Comparison of ENCODE assay signal across 21 mouse cellular contexts in genomic region chr2:120980861-120981260, GRCm38 (mm10). TPM values are rescaled to one million over a fixed set of nuclear protein-coding genes. Genes with fewer than 3 reads are reported as not detected.
A peak's percentile ranks its signal among the peaks of the same experiment; 100 is the strongest.
DNase-seq lines count a peak whose midpoint lies in the region; TF ChIP-seq lines count a peak whose summit lies in the region.
"Had no signal": no experiment of that assay in that cellular context is flagged by ENCODE, and none has a peak within 500 bp of the region (broad histone marks: within the 10 kb centered on the region; RNA-seq: fewer than 3 reads in every experiment).

No protein-coding gene starts in this region.

- intact Hi-C loops in left cerebral cortex, postnatal 10 days (cut with DNase I), result no loop called here

- peak overlapping the region; percentile 56 for H3K4me2 ChIP-seq in myocyte (ENCODE audit: low read depth)
- H3K4me2 ChIP-seq: embryonic facial prominence, embryonic 12.5 days; forebrain, embryonic 12.5 days; heart, embryonic 13.5 days; hindbrain, embryonic 14.5 days; intestine, embryonic 15.5 days had no signal

- peaks cover 6% of the 10 kb centered on the region for H3K79me2 ChIP-seq in C2C12 (ENCODE audit: control insufficient read depth, insufficient read depth)
- H3K79me2 ChIP-seq in myocyte (ENCODE audit: control insufficient read depth, insufficient read depth), result no peaks in the 10 kb centered on the region

- peak; percentile 7 for DNase-seq in cerebellum, adult 9-10 months
- no peak for DNase-seq in cerebellum, adult 18-20 months
- DNase-seq in NIH3T3 (ENCODE audit: low read depth), result peak; percentile 40
- DNase-seq in left cerebral cortex, postnatal 10 days (ENCODE audit: extremely low spot score in 1 of 2, low spot score in 2 of 2), result no peak
- no peak for DNase-seq in embryo, embryonic 11 days
- DNase-seq: adrenal gland, adult 2 months; adrenal gland, postnatal 25 days; cerebellum, adult 2 months; cerebellum, postnatal 14 days; forebrain, postnatal 0 days; gastrocnemius, postnatal 36 days; heart, postnatal 4 days; kidney, adult 18-20 months had no signal

- H3K4me3 ChIP-seq in C2C12 (ENCODE audit: insufficient read depth, poor library complexity, severe bottlenecking) (no peak overlapping the region), myocyte (no peak overlapping the region)
- H3K4me3 ChIP-seq: embryonic facial prominence, embryonic 12.5 days; forebrain, embryonic 12.5 days; heart, embryonic 13.5 days; intestine, embryonic 15.5 days had no signal

- H3K27me3 ChIP-seq in C2C12 (ENCODE audit: control insufficient read depth, insufficient read depth, insufficient read length) (no peaks in the 10 kb centered on the region), myocyte (ENCODE audit: control insufficient read depth, insufficient read depth, insufficient read length) (no peaks in the 10 kb centered on the region)
- H3K27me3 ChIP-seq: forebrain, embryonic 12.5 days; heart, embryonic 13.5 days; intestine, embryonic 15.5 days had no signal

- TF ChIP-seq CTCF in C2C12 (IDR thresholded peaks at IDR 0.05; ENCODE audit: control insufficient read depth, insufficient read depth, insufficient read length), result no peak

- TF ChIP-seq POLR2A in myocyte (IDR thresholded peaks at IDR 0.05; ENCODE audit: insufficient read length, low read depth), result no peak

- H3K36me3 ChIP-seq in C2C12 (ENCODE audit: control insufficient read depth, insufficient read depth) (no peaks in the 10 kb centered on the region), myocyte (ENCODE audit: control insufficient read depth, insufficient read depth) (no peaks in the 10 kb centered on the region)
- H3K36me3 ChIP-seq: embryonic facial prominence, embryonic 12.5 days; forebrain, embryonic 12.5 days; heart, embryonic 13.5 days; intestine, embryonic 15.5 days had no signal

- H3ac ChIP-seq in C2C12 (ENCODE audit: control insufficient read depth, insufficient read length, low read depth) (no peak overlapping the region), myocyte (ENCODE audit: control insufficient read depth, insufficient read length) (no peak overlapping the region)

- H3K79me3 ChIP-seq in C2C12 (ENCODE audit: low read depth), result no peaks in the 10 kb centered on the region

TF ChIP-seq in C2C12, 6 proteins besides CTCF, POLR2A, EP300 and RAD21:
- TF ChIP-seq CEBPB (IDR thresholded peaks at IDR 0.05; ENCODE audit: low read depth) (peak; percentile 23), FOSL1 (IDR thresholded peaks at IDR 0.05; ENCODE audit: insufficient read depth, low read length, poor library complexity, severe bottlenecking) (peak; percentile 40), MYOD1 (IDR thresholded peaks at IDR 0.05; ENCODE audit: control insufficient read depth, insufficient read length, low read depth) (no peak), MAX (IDR thresholded peaks at IDR 0.05) (no peak), MYOG (IDR thresholded peaks at IDR 0.05; ENCODE audit: control insufficient read depth, extremely low read depth, insufficient read length) (no peak), USF1 (IDR thresholded peaks at IDR 0.05; ENCODE audit: low read depth) (peak; percentile 16)
TF ChIP-seq in C2C12: peak in this region for 3.

TF ChIP-seq in myocyte, 11 proteins besides CTCF, POLR2A, EP300 and RAD21:
- TF ChIP-seq CEBPB (IDR thresholded peaks at IDR 0.05; ENCODE audit: insufficient read depth, poor library complexity, severe bottlenecking), result no peak
- no peak for TF ChIP-seq MAX (IDR thresholded peaks at IDR 0.05; ENCODE audit: low read depth)
- TF ChIP-seq MYOD1 (IDR thresholded peaks at IDR 0.05; ENCODE audit: control insufficient read depth in 1 of 3, insufficient read length in 2 of 3, low read depth in 2 of 3), result no peak
- TF ChIP-seq TCF3 (IDR thresholded peaks at IDR 0.05; ENCODE audit: insufficient read length, low read depth), result no peak
- no peak for TF ChIP-seq POLR2AphosphoS2 (IDR thresholded peaks at IDR 0.05; ENCODE audit: insufficient read length, low read depth)
- no peak for TF ChIP-seq MYOG (IDR thresholded peaks at IDR 0.05; ENCODE audit: control insufficient read depth in 1 of 3, insufficient read depth in 1 of 3, insufficient read length in 2 of 3, low read depth in 2 of 3)
- no peak for TF ChIP-seq E2F4 (IDR thresholded peaks at IDR 0.05; ENCODE audit: insufficient read depth)
- no peak for TF ChIP-seq TCF12 (IDR thresholded peaks at IDR 0.05; ENCODE audit: insufficient read depth, poor library complexity, severe bottlenecking)
- no peak for TF ChIP-seq REST (IDR thresholded peaks at IDR 0.05; ENCODE audit: insufficient read depth, insufficient read length)
- TF ChIP-seq USF1 (IDR thresholded peaks at IDR 0.05; ENCODE audit: low read depth), result no peak

RNA-seq across cellular contexts. Expression of gene Tmem62, which starts 4.0 kb away (rescaled TPM):
- polyA plus RNA-seq in C2C12 (2012; fragmentation: generic; extraction: Trizol), result 4.9 TPM
- polyA plus RNA-seq in myocyte (2012; fragmentation: generic; extraction: Trizol), result 11.3 TPM
- total RNA-seq in left cerebral cortex, postnatal 10 days (2021), result 10 to 100 TPM; 20.6 to 24.9 TPM

RNA-seq across cellular contexts. Expression of gene Ubr1, which starts 10.3 kb away (rescaled TPM):
- polyA plus RNA-seq in C2C12 (2012; fragmentation: generic; extraction: Trizol) (5.6 TPM), myocyte (2012; fragmentation: generic; extraction: Trizol) (5.8 TPM)
- total RNA-seq in left cerebral cortex, postnatal 10 days (2021), result 10 to 100 TPM; 40.9 to 42.3 TPM

RNA-seq across cellular contexts. Expression of gene Ccndbp1, which starts 27.3 kb away (rescaled TPM):
- polyA plus RNA-seq in C2C12 (2012; fragmentation: generic; extraction: Trizol) (21.1 TPM), myocyte (2012; fragmentation: generic; extraction: Trizol) (48.4 TPM)
- total RNA-seq in left cerebral cortex, postnatal 10 days (2021), result 10 to 100 TPM; 57.1 to 59.1 TPM

RNA-seq across cellular contexts. Expression of gene Epb42, which starts 56.0 kb away (rescaled TPM):
- polyA plus RNA-seq in C2C12 (2012; fragmentation: generic; extraction: Trizol) (not detected), myocyte (2012; fragmentation: generic; extraction: Trizol) (not detected)
- total RNA-seq in left cerebral cortex, postnatal 10 days (2021), result not detected
- total RNA-seq: adrenal gland, postnatal 25 days; forebrain, postnatal 0 days; gastrocnemius, adult 8-10 months; gastrocnemius, postnatal 36 days had no signal
- polyA plus RNA-seq: adrenal gland, adult 2 months had no signal

Comparison
In these comparisons a context has a peak if more than half of its experiments do, and no peak if none do; other contexts are left out.
1. DNase-seq: peak in cerebellum, adult 9-10 months (single experiment) and NIH3T3 (single experiment); none in cerebellum, adult 18-20 months (0 of 2), left cerebral cortex, postnatal 10 days (0 of 2) and embryo, embryonic 11 days (single experiment).